Mouse (Mus musculus): ENCODE measurements around the gene Mmp11.

GRCm38 (mm10) chr10:75880771-75881577 is 55.3 kb downstream of the Mmp11 start:
- TF ChIP-seq CTCF (conservative IDR thresholded peaks at IDR 0.05 in 1 of 2, IDR thresholded peaks at IDR 0.05 in 1 of 2; ENCODE audit: low read depth in 2 of 2, low read length in 2 of 2): no peak
- no peak for TF ChIP-seq MAX (IDR thresholded peaks at IDR 0.05; ENCODE audit: low read length)
- TF ChIP-seq IRF4 (IDR thresholded peaks at IDR 0.05; ENCODE audit: low read depth, low read length): no peak
- no peak for TF ChIP-seq E2F4 (IDR thresholded peaks at IDR 0.05; ENCODE audit: insufficient replicate concordance, low read depth, low read length)
- no peak for TF ChIP-seq EP300 (IDR thresholded peaks at IDR 0.05; ENCODE audit: low read length)
- TF ChIP-seq MAFK (IDR thresholded peaks at IDR 0.05; ENCODE audit: insufficient replicate concordance, low read length): no peak
- no peak for TF ChIP-seq ZMIZ1 (IDR thresholded peaks at IDR 0.05; ENCODE audit: low read depth, low read length)
- TF ChIP-seq TBP (conservative IDR thresholded peaks at IDR 0.05; ENCODE audit: low read depth, low read length): no peak
- TF ChIP-seq USF1 (IDR thresholded peaks at IDR 0.05; ENCODE audit: low read depth, low read length): no peak
- TF ChIP-seq SMC3 (IDR thresholded peaks at IDR 0.05; ENCODE audit: low read depth, low read length): no peak
- TF ChIP-seq ZC3H11A (IDR thresholded peaks at IDR 0.05; ENCODE audit: low read depth, low read length): no peak
